Mouse (Mus musculus): ENCODE measurements around the gene Gba.
A peak's percentile ranks its signal among the peaks of the same experiment; 100 is the strongest.

The Gba gene

DNA sequence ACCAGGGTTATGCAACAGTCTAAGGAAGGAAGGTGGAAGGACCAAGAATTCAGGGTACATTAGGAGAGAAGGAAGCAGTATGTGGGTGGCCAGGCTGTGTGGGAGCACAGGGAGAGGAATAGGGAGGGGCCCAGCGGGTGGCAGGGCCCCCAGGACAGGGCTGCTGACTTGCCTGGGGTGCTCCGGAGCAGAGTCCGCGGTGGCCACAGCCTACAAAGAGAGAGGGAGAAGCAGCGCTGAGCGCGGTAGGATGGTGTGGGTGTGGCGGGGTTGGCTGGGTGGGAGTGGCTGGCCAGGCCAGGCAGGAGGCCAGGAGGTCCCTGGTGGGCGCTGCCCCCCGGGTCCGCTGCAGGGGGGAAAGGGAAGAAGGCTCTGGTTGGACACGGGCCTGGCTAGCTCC is 35.8 kb downstream of the Gba start:
- no peak for DNase-seq (ENCODE audit: low spot score in 2 of 2)

GRCm38 (mm10) chr3:89242331-89242895 is 39.7 kb downstream of the Gba start:
- DNase-seq (ENCODE audit: low spot score in 2 of 2), result no peak

GRCm38 (mm10) chr3:89243609-89244008 is 40.9 kb downstream of the Gba start:
- DNase-seq (ENCODE audit: low spot score in 2 of 2), result no peak

DNA sequence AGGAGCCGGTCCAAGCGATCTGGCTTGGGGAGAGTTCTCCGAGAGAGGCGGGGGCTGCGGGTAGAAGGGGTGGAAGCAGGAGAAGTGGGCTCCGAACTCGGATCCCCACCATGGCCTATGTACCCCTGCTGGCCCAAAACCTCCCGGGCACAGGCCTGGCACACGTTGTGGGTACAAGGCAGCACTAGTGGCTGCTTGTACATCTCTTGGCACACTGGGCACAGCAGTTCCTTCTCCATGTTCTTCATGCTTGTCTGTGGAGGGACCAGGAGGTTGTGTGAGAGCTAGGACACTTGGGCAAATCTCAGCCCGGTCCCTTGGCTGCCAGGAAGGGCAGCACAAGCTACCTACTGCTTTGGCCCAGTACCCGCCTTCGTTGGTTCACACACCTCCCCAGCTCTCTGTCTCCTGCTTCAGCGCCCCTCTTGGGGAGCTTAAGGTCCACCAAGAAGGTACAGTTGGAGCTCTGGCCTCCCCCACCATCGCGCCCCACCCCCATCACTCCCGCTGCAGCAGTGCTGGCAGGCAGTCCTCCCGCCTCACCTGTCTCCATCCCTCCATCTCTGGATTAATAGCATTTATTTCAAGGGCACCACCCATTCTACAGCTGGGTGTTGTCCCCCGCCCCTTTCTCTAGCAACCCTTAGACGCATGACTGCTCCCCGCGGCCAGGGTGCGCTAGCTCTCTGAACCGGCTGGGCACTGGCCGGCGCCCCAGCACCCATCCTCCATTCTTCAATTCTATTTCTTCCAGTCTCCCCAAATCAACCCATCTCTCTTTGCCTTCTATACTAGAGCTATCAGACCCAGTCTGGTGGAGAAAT is 41.6 kb downstream of the Gba start:
- DNase-seq (ENCODE audit: low spot score in 2 of 2), result no peak

GRCm38 (mm10) chr3:89244982-89245687 is 42.4 kb downstream of the Gba start:
- no peak for DNase-seq (ENCODE audit: low spot score in 2 of 2)

DNA sequence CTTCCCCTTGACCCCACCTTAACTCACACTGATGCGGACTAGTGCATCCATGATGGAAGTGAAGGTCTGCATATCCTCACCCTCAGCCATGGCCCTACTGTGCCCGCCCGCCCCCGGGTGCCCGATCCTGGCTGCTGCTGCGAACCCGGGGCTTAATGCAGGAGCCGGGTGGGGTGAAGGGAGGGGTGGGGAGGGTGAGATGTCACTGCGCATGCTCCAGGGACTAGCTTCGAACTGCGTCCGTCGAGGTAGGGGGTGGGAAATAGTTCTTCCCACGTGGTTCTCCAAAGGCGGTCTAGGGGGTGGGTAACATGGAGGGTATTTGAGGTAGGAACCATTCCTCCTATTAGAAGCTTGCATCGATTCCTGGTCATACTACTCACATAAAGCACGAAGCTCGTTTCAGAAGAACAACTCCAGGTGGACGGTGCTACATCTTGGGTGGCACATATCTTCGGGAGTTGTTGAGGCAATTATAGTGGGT is 43.0 kb downstream of the Gba start, which contains the start of gene Krtcap2:
Gene Krtcap2, plus strand, starts transcription at position 279 of the 484 bp plus-strand sequence.
- DNase-seq (ENCODE audit: low spot score in 2 of 2), result no peak

DNA sequence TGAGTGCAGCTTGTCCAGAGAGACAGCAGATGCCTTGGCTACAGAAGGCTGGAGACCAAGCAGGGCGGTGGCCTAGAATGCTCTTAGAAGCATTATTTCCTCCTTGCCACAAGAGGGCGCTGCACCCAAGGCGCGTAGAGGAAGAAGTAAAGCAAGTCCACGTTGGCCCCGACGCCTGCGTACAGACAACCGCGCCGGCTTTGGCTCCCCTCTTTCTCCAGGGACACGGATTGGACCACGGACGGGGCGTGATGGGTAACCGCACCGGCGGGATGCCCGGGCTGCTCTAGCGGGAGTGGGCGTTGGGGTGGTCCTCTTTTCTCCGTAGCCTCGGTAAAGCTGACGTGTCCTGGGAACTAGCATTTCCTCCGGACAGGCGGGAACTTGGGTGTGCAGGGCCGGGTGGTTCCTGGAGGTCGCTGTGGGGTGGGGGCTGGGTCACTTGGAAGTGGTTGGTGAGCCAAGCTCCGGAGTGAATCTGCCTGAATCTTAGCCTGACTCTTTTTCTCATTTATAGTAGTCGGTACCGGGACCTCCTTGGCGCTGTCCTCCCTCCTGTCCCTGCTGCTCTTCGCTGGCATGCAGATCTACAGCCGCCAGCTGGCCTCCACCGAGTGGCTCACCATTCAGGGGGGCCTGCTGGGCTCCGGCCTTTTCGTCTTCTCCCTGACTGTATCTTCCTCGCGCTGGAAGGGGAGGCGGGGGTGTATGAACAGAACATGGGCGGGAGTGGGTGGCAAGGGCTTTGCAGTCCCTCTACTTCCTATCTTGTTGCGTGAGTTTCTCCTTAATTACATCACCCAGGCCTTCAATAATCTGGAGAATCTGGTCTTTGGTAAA is 43.8 kb downstream of the Gba start, which contains the start of gene Trim46:
Gene Trim46, minus strand, starts transcription at position 49 of the 840 bp plus-strand sequence.
- peak; percentile 84 to 88 for DNase-seq (ENCODE audit: low spot score in 2 of 2)

- no peak for DNase-seq (ENCODE audit: low spot score in 2 of 2)
Observed at GRCm38 (mm10) chr3:89247466-89247865, 44.7 kb downstream of the Gba start.

DNA sequence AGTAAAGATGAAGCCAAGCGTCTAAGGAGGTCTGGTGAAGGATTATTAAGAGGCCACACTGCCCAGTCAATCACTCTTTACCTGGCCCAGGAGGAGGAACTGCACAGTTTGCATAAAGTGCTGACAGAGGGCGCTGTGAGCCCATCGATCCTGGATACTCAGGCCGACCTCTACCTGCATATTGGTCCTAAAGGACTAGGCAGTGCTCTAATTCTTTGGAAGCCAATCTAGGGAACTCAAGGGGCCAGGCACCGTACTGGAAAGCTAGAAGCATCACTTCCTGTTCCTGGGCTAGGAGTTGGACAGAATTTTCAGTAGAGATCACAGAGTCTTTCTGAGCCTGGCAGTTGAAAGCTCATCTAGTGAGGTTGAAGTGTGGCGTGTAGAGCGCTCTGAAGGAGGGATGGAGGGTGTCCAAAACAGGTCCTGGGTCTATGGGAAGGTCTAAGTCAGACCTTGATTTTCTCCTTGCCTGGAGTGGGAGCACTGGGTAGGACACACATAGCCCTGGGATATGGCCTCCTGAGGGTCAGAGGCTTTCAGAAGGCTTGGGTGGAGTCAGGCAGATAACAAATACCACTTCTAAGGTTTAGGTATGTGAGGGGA is 47.8 kb downstream of the Gba start:
- no peak for DNase-seq (ENCODE audit: low spot score in 2 of 2)

GRCm38 (mm10) chr3:89251365-89251895 is 48.7 kb downstream of the Gba start:
- DNase-seq (ENCODE audit: low spot score in 2 of 2), result no peak

GRCm38 (mm10) chr3:89254994-89255393 is 52.3 kb downstream of the Gba start:
- no peak for DNase-seq (ENCODE audit: low spot score in 2 of 2)

- no peak for DNase-seq (ENCODE audit: low spot score in 2 of 2)
Observed at GRCm38 (mm10) chr3:89256177-89256576, 53.4 kb downstream of the Gba start.
